Comparison of ENCODE assay signal across 8 mouse cellular contexts in the genomic region with DNA sequence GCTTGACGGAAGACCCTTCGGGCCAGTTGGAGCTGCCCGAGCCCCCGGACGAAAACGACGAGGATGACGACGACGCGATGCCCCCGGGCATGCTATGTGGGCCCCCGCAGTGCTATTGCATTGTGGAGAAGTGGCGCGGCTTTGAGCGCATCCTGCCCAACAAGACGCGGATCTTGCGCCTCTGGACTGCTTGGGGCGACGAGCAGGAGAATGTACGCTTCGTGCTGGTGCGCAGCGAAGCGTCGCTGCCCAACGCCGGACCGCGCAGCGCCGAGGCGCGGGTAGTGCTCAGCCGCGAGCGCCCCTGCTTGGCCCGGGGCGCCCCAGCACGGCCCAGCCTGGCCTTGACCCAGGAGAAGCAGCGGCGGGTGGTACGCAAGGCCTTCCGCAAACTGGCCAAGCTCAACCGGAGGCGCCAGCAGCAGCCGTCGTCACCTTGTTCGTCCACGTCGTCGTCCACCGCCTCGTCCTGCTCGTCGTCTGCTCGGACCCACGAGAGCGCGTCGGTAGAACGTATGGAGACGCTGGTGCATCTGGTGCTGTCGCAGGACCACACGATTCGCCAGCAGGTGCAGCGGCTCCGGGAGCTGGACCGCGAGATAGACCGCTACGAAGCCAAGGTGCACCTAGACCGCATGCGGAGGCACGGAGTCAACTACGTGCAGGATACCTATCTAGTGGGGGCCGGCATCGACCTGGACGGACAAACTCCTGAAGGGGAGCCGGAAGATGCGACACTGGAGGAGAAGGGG. TPM values are rescaled to one million over a fixed set of nuclear protein-coding genes. Genes with fewer than 3 reads are reported as not detected.
A peak's percentile ranks its signal among the peaks of the same experiment; 100 is the strongest.
DNase-seq lines count a peak whose midpoint lies in the region; ATAC-seq and TF ChIP-seq lines count a peak whose summit lies in the region.

No protein-coding gene starts in this region.

- H3K4me3 ChIP-seq in G1E (ENCODE audit: low read depth, low read length): peak overlapping the region; percentile 27; the same call in 1 of the 2 replicates
- peak overlapping the region; percentile 51 for H3K4me3 ChIP-seq in limb, embryonic 14.5 days (replicated peaks; ENCODE audit: low read length)
- H3K4me3 ChIP-seq in midbrain, postnatal 0 days (ENCODE audit: low read depth, low read length): peak overlapping the region; percentile 42

- peak overlapping the region; percentile 40 for H3K9ac ChIP-seq in limb, embryonic 14.5 days (ENCODE audit: low read depth, low read length, severe bottlenecking)
- peak overlapping the region; percentile 54 for H3K9ac ChIP-seq in midbrain, postnatal 0 days (replicated peaks; ENCODE audit: low read length, poor library complexity, severe bottlenecking)

- intact Hi-C loops in heart, postnatal 14 days (cut with DNase I): loop anchor here (5.0 kb wide), 1 partner anchor 103 kb away; no protein-coding TSS in a partner anchor

- no peak for ATAC-seq in G1E (ENCODE audit: extremely low read depth, insufficient number of reproducible peaks, low FRiP score, poor library complexity, severe bottlenecking)
- no peak for ATAC-seq in limb, embryonic 14.5 days (ENCODE audit: low FRiP score, low read depth)
- peak; percentile 58; the same call in 1 of the 2 replicates for ATAC-seq in midbrain, postnatal 0 days (ENCODE audit: low FRiP score)

- no peaks in the 10 kb centered on the region for H3K4me1 ChIP-seq in G1E (ENCODE audit: insufficient read depth, low read depth, low read length)
- H3K4me1 ChIP-seq in limb, embryonic 14.5 days (ENCODE audit: control insufficient read depth, insufficient read depth, low read length): peaks cover 13% of the 10 kb centered on the region; the same call in 1 of the 2 replicates
- H3K4me1 ChIP-seq in midbrain, postnatal 0 days (ENCODE audit: insufficient read depth, low read length): peaks cover 4% of the 10 kb centered on the region; the same call in 1 of the 2 replicates

- no peaks in the 10 kb centered on the region for H3K36me3 ChIP-seq in G1E (replicated peaks)
- no peaks in the 10 kb centered on the region for H3K36me3 ChIP-seq in limb, embryonic 14.5 days (ENCODE audit: control insufficient read depth, insufficient read depth, low read length)
- H3K36me3 ChIP-seq in midbrain, postnatal 0 days (ENCODE audit: insufficient read depth, low read length): no peaks in the 10 kb centered on the region

- 2% methylated on average over 80 of the region's 82 CpGs for WGBS in limb, embryonic 14.5 days
- 1% methylated on average over 76 of the region's 82 CpGs for WGBS in midbrain, postnatal 0 days

- peak; percentile 7 to 31 for DNase-seq in cerebellum, adult 18-20 months
- DNase-seq in cerebellum, adult 11-12 months: no peak
- no peak for DNase-seq in G1E (ENCODE audit: low spot score)
- DNase-seq in embryo, embryonic 11 days: peak; percentile 46
- peak; percentile 20 to 35 for DNase-seq in heart, postnatal 14 days
- no peak for DNase-seq in limb, embryonic 14.5 days (ENCODE audit: low spot score)
- peak; percentile 13 for DNase-seq in midbrain, postnatal 0 days (ENCODE audit: low spot score)
- DNase-seq in thymus, postnatal 4 days: no peak

- H3K4me2 ChIP-seq in limb, embryonic 14.5 days (replicated peaks; ENCODE audit: low read depth, low read length, severe bottlenecking): peak overlapping the region; percentile 91
- peak overlapping the region; percentile 75 for H3K4me2 ChIP-seq in midbrain, postnatal 0 days (ENCODE audit: low read depth, low read length, poor library complexity, severe bottlenecking)

- no peak for TF ChIP-seq POLR2A in limb, embryonic 14.5 days (IDR thresholded peaks at IDR 0.05; ENCODE audit: borderline replicate concordance, extremely low read depth, insufficient read depth, insufficient read length)

- no peaks in the 10 kb centered on the region; the same call in 1 of the 2 replicates for H3K27me3 ChIP-seq in G1E (ENCODE audit: insufficient read depth, low read length)
- H3K27me3 ChIP-seq in limb, embryonic 14.5 days (ENCODE audit: control insufficient read depth, insufficient read depth, low read length): peaks cover 33% of the 10 kb centered on the region
- peaks cover 25% of the 10 kb centered on the region for H3K27me3 ChIP-seq in midbrain, postnatal 0 days (ENCODE audit: insufficient read depth, low read length)

- peaks cover 31% of the 10 kb centered on the region for H3K9me3 ChIP-seq in G1E (replicated peaks)
- H3K9me3 ChIP-seq in limb, embryonic 14.5 days (ENCODE audit: control insufficient read depth, low read length): no peaks in the 10 kb centered on the region
- no peaks in the 10 kb centered on the region for H3K9me3 ChIP-seq in midbrain, postnatal 0 days (ENCODE audit: low read length)

- TF ChIP-seq CTCF in G1E (IDR thresholded peaks at IDR 0.05; ENCODE audit: low read depth, low read length): no peak
- no peak for TF ChIP-seq CTCF in midbrain, postnatal 0 days (IDR thresholded peaks at IDR 0.05)

- H3K27ac ChIP-seq in limb, embryonic 14.5 days (replicated peaks; ENCODE audit: low read depth, low read length): no peak overlapping the region
- H3K27ac ChIP-seq in midbrain, postnatal 0 days (ENCODE audit: low read depth, low read length): 0 out of 2 replicates have a peak overlapping the region, but pooled peaks have one; percentile 12

RNA-seq across cellular contexts. Expression of a gene that starts 0.8 kb away (rescaled TPM):
- total RNA-seq in G1E (2014; fragmentation: Nextera tagmentation) (not detected in 2 replicates), G1E (2017) (0.12 TPM in 1 of 2 replicates, not detected in the other)
- not detected in 2 replicates for polyA plus RNA-seq in G1E (2012)
- 1 to 10 TPM; 1.3 to 1.8 TPM for total RNA-seq in heart, postnatal 14 days (2021)
- polyA plus RNA-seq in limb, embryonic 14.5 days (2012; rRNA removed): 1.5 and 2.1 TPM in 2 replicates
- polyA plus RNA-seq in limb, embryonic 14.5 days (2014; fragmentation: Nextera tagmentation; extraction: Ambion mirVana): 4.5 and 5.1 TPM in 2 replicates
- total RNA-seq in midbrain, postnatal 0 days (2014; rRNA removed): 6.6 and 8.2 TPM in 2 replicates
- polyA plus RNA-seq in midbrain, postnatal 0 days (2015; fragmentation: Nextera tagmentation; extraction: Ambion mirVana): 3.5 and 4.4 TPM in 2 replicates

Comparison
In these comparisons a context has a peak if more than half of its experiments do, and no peak if none do; other contexts are left out.
1. DNase-seq: peak in cerebellum, adult 18-20 months (2 of 2), embryo, embryonic 11 days (single experiment), heart, postnatal 14 days (2 of 2) and midbrain, postnatal 0 days (single experiment); none in cerebellum, adult 11-12 months (single experiment), G1E (single experiment), limb, embryonic 14.5 days (single experiment) and thymus, postnatal 4 days (single experiment).
2. Peak in every context shown above with its lines, with median percentiles within 50 percentile points of each other: H3K4me3 ChIP-seq.